Mouse (Mus musculus) stomach, postnatal 0 days (tissue): ENCODE measurements at regions not wholly inside any gene's neighbourhood (a gene's known extent, or its start where the extent isn't known, plus 50 kb on each side); places are given as distances from the start of the nearest gene placed in this dataset.

Source experiments
- CTCF ChIP-seq: IDR thresholded peaks from 2 replicates; pipeline ENCODE4 v1.5.1; 2016; ENCODE audit warnings: antibody characterized with exemption, low read depth, mild to moderate bottlenecking, moderate library complexity
- EP300 ChIP-seq: optimal IDR thresholded peaks from 2 replicates; pipeline ENCODE3; 2016; ENCODE audit warnings: antibody characterized with exemption

DNA sequence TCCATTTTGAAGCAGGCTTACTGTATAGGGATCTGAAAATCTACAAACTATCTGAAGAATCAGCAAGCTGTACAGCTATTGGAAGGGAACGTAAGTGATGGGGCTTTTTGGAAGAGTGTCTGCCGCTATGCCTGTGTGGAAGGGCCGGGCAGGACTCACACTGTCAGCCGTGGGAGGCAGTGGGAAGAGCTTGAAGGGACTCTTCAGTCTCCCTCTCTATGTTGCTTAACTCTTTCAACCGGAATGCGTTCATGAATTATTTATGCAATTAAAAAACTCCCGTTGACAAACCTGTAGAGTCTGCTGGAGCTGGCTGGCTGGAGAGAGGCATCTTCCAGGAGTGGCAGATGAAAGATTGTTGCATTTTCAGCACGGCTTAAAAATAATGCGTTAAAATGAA, 243.4 kb downstream of the Foxo1 start:
- TF ChIP-seq CTCF (no peak), EP300 (no peak)
